Mouse (Mus musculus): ENCODE measurements around the gene Ubap2l.

The Ubap2l gene

DNA sequence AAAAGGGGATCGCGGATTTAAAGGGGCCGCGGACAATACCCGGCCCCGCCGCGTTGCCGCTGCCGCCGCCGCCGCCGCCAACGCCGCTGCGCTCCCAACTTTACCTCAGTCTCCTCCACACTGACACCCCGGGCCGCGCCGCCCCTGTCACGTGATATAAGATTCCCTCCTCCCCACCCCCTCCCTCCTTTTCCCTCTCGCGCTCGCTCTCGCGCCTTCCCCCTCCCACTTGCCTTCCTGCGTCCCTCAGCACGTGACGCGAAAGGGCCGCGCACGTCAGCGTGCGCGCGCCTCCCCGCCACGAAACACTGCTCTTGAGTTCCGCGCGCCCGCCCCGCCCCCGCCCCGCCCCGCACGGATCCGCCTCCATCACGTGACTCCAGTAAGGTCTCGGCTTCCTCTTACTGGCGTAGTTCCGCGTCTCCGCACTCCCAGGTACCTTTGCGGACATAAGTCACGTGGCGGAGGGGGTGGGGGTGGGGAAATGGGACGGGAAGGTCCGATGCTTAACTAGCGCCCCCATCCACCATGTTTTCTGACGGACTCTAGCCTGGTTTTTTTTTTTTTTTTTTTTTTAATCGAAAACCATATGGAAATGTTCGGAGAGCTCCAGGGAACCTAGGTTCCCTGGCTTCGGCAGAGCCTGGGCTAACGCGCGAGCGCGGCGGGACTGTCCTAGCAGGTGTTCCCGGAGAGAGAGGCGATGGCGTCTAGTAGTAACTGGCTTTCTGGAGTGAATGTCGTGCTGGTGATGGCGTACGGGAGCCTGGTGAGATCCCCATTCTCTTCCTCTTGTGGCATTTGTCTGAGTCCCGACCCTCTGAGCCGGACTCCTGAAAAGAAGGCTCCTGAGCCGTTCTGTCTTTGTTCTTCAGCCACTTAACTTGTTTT is at the start of gene Ubap2l:
TSS of gene Ubap2l (minus strand) at position 278 of the 891 bp plus-strand sequence.
- peak; percentile 98 for DNase-seq (ENCODE audit: low read depth)

DNA sequence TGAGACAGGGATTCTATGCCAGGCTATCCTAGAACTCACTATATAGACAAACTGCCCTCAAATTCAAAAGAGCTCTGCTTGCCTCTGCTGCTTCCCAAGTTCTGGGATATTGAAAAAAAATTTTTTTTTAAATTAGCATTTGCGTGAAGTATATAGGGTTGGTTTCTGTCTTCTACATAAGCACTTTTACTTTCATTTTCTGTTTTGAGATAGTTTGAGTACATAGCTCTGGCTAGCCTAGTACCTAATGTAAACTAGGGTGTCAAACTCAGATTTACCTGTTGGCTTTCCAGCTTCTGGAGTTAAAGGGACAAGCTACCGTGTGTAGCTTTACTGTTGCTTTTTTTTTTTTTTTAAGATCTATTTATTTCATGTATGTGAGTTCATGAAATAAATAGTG is 49.2 kb upstream of the Ubap2l start:
- DNase-seq (ENCODE audit: low read depth), result peak; percentile 42

- DNase-seq (ENCODE audit: low read depth), result no peak
Observed at GRCm38 (mm10) chr3:90101010-90101409, 48.6 kb upstream of the Ubap2l start.

DNA sequence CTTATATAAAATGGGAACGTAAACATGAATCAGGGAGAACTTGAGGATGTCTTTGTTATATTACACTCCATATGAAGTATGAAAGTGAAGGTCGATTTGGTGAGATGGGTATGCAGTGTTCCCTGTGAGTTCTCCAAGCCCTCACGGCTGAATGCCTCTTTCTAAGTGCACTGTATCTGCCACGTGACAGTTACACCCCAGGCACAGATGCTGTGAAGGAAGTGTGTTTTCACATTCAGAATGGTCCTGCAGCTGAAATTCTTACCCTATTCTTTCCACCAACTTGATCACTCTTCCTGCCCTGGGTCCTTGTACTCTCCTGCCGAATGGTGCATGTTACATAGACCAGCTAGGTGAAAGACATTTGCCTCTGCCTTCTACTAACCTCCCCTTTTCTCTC is 45.5 kb upstream of the Ubap2l start:
- no peak for DNase-seq (ENCODE audit: low read depth)

GRCm38 (mm10) chr3:90094453-90094852 is 42.0 kb upstream of the Ubap2l start:
- DNase-seq (ENCODE audit: low read depth), result no peak

- DNase-seq (ENCODE audit: low read depth), result no peak
Observed at GRCm38 (mm10) chr3:90090892-90091291, 38.5 kb upstream of the Ubap2l start.

GRCm38 (mm10) chr3:90088617-90089016 is 36.2 kb upstream of the Ubap2l start:
- DNase-seq (ENCODE audit: low read depth), result no peak

- peak; percentile 34 for DNase-seq (ENCODE audit: low read depth)
Observed at GRCm38 (mm10) chr3:90086068-90086467, 33.6 kb upstream of the Ubap2l start.

DNA sequence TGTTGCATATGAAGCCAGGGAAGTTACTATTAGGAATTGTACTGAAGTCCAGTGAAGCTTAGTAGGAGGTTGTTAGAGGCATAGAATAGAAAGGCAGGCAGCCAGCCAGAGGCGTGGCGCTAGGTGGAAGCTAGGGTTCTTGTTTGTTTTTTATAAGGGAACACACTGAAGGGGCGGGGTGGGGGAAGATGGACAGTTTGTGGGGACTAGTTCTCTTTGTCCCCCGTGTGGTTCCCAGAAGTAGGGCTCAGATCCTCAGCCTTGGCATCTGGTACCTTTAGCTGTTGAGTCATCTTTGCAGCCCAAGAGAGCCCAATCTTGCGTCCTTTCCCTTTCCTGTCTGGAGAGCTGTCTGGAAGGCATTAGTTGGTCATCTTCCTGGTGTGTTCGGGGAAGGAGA is 32.9 kb upstream of the Ubap2l start:
- no peak for DNase-seq (ENCODE audit: low read depth)

GRCm38 (mm10) chr3:90084790-90085189 is 32.4 kb upstream of the Ubap2l start:
- no peak for DNase-seq (ENCODE audit: low read depth)

DNA sequence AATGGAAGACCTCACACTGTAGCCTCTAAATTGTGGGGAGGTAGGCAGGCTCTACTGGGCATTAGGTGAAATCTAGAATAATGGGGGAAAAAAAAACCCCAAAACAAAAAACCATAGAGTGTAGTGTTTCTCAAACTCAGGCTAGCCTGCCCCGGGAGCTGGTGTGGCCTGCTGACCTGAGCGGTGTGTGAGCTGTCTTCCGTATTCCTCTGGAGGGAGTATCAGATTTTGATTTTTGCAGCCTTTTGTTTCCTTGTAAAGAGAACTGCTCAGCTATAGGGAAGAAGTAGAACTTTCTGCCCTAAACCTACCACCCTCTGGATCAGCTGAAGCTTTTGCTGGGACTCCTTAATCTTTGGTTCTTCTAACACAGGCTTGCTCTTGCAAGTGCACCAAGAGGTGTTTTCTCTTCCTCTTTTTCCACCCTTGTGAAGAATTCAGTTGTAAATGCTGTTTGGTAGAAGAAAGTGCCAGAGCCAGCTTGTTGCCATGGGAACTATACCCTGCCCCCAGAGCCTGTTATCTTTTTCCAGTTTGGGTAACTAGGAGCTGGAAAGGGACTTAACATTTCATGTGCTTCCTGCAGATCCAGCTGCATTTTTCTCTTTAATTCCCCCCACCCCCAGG is 31.4 kb upstream of the Ubap2l start:
- DNase-seq (ENCODE audit: low read depth), result peak; percentile 35

GRCm38 (mm10) chr3:90083034-90083433 is 30.6 kb upstream of the Ubap2l start:
- DNase-seq (ENCODE audit: low read depth), result peak; percentile 50

DNA sequence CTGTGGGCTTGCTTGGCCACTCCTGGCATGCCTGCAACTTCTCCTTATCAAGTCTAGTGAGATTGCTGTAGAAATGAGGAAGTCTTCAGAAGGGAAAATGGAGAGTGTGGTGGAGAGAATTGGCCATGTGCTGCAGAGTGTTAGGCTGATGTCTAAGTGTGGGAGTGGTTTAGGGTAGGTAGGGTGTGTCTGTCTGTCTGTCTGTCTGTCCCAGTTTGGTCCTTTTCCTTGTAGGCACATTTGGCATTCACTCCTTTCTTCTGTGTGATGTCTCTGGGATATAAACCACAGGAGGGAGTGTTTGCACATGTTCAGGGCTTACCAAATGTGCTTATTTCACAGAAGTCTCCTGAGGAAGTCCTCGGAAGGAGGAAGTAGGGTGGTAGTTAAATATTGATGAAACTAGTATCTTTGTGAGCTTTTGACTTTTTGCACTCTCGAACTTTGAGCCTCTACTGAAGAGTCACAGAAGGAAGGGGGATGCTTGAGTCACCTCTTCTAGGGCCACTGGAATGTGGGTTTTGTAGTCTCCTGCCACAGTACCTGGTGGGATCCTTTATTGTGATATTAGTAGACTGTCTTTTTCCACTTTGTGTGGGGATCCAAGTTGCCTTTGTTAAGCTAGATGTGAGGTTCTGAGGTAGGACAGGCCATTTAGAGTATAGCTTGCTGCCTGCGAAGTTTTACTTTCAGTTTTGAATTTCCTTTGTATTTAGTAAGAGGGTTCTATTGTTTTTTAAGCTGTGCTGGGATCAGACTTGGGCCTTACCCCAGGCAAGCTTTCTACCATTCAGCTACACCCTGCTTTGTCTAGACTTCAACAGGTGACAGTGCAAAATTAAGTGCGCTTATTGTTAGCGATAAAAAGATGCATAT is 29.2 kb upstream of the Ubap2l start:
- DNase-seq (ENCODE audit: low read depth), result peak; percentile 65

GRCm38 (mm10) chr3:90080498-90080863 is 28.1 kb upstream of the Ubap2l start:
- no peak for DNase-seq (ENCODE audit: low read depth)

DNA sequence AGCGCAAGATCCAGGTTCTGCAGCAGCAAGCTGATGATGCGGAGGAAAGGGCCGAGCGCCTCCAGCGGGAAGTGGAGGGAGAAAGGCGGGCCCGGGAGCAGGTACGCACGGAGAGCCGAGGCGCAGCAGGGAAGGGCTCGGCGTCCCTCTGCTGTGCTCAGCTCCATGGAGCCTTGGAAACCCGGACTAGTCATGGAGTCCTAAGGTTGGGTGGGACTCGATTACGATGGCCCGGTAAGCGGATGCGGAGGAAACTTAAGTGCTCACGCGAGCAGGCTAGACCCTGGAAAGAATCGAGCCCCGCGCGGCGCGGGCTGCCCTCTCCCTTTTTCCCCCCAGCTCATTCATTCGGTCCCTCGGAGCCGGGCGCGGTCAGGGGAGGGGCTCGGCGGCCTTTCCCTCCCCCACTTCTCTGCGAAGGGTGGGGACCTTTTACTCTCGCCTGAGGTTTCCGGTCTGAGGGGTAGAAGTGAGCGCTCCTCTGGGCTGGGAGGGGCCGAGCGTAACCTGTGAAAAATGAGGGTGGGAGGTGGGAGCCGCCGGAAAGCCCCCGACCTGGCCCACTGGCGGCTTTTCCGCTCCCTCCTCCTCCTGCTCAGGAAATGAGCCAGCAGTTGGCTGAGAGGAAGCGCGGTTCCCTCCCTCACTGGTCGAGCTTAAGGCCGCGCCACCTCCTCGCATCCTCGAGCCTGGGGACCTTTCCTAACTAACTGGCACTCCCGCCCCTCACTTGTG is 27.5 kb upstream of the Ubap2l start:
- peak; percentile 92 for DNase-seq (ENCODE audit: low read depth)

DNA sequence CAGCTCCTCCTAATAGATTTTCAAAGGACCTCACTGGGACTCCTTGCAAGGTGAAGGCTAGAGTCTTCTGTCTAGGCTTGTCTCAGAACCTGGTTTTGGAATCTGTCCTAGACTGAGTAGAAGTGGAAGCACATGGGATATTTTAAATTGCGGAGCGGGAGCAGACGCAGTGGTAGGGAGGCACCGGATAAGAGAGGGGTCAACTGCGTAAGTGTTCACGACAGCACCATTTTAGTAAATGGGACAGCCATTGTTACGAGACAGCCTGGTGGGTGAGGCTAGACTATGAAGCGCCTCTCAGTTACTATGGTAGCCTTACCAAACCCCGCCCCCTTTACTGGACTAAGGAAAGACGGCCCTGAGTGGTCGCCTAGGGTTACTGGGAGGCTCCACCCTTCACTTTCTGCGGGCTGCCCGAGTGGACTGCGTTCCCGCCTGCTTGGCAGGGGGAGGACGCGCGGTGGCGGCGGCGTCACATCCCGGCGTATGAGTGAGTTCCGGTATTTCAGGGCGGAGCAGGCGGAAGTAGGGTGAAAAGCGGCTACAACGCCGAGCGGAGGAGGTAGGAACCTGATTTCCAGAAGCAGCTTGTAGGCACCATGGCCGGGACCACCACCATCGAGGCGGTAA is 26.8 kb upstream of the Ubap2l start:
- DNase-seq (ENCODE audit: low read depth), result peak; percentile 93

DNA sequence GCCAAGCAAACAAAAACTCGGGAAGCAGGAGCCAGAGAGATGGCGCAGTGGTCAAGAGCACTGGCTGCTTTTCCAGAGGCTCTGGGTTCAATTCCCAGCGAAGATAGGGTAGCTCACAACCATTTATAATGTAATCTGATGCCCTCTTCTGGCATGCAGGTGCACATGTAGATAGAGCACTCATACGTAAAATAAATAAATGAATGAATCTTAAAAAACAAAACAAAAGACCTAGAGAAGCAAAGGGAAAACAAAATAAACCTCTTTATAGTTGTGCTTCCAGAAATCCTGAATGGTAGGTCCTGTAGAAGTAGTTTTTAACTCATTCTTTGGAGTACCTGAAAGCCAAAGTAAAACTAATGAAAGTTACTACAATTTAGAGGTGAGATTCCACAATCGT is 25.8 kb upstream of the Ubap2l start:
- DNase-seq (ENCODE audit: low read depth), result no peak

- peak; percentile 93 for DNase-seq (ENCODE audit: low read depth)
Observed at GRCm38 (mm10) chr3:90076921-90077716, 24.7 kb upstream of the Ubap2l start.

- no peak for DNase-seq (ENCODE audit: low read depth)
Observed at GRCm38 (mm10) chr3:90072294-90072693, 19.9 kb upstream of the Ubap2l start, which contains the start of gene Tpm3. Tpm3 (plus strand) TSS chr3:90072649.

DNA sequence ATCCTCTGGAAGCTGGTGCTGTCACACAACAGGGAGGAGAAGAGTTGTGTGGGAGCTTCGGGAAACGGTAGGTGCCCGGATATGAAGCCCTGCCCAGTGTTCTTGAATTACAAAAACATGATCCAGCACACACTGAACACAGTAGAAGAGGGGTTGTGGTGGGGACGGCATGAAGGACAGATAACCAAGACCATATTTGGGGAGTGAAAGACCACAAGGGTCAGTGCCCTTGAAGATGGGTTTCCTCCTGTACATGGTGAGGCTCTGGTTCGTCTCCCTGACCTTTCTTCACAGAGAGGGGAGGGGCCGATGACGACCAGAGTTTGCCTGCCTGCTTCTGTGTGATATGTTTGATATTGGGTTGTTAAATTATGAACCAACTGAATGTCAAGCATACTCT is 17.3 kb upstream of the Ubap2l start:
- DNase-seq (ENCODE audit: low read depth), result no peak

All from naive thymus-derived CD4-positive, alpha-beta T cell, adult 2 months (primary cell).